Mouse (Mus musculus) brain, embryonic 14.5 days (tissue): ENCODE results near the gene Zdhhc22. TPM values are rescaled to one million over a fixed set of nuclear protein-coding genes. Genes with fewer than 3 reads are reported as not detected.

ENCODE experiments used
- DNase-seq: peaks from one replicate; pipeline ENCODE4 v3.0.0-alpha.2; 2011; ENCODE audit warnings: low read depth
- CTCF ChIP-seq: fragments of 200-500 bp; IDR thresholded peaks from 2 replicates; pipeline ENCODE4 v1.5.1; 2012; ENCODE audit warnings: inconsistent platforms, mild to moderate bottlenecking, moderate library complexity, borderline replicate concordance; ENCODE audit not compliant: insufficient read depth, insufficient read length; ENCODE audit errors: extremely low read depth
- POLR2A ChIP-seq: fragments of 200-500 bp; IDR thresholded peaks from 2 replicates; pipeline ENCODE4 v1.6.1; 2012; ENCODE audit warnings: mild to moderate bottlenecking, inconsistent platforms, borderline replicate concordance; ENCODE audit not compliant: poor library complexity, insufficient read depth, insufficient read length, severe bottlenecking; ENCODE audit errors: extremely low read depth
- polyA plus RNA-seq: library from polyadenylated mRNA; depleted of rRNA; stranded (reverse); fragments of >200 nt; gene quantifications from 2 replicates; pipeline ENCODE4 v1.2.3, GENCODE M21; 2012; rRNA removed

The Zdhhc22 gene
- polyA plus RNA-seq, 1 experiment = 15.5 TPM

GRCm38 (mm10) chr12:86941734-86942486, 48.3 kb downstream of the Zdhhc22 start:
- peak; percentile 97 for DNase-seq
- TF ChIP-seq POLR2A (no peak), CTCF (no peak)

DNA sequence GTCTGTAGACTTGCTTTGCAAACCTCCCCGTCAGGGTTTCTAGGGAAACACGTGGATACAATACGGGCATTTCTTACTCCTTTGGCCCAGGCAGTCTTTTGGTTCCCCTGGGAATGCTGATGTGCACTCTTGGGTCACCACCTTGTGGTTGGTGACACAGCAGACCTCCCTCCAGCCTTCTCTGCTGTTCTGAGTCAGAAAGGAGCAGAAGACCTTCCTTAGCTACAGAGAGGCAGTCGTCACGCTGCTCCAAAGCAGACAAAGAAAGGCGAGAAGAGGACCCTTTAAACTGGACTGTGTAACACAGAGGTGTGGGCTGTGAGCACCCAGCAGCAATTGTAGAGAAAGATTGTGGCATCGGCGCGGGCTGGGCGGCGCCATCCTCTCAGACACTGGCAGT, 49.1 kb downstream of the Zdhhc22 start:
- TF ChIP-seq CTCF = no peak
- TF ChIP-seq POLR2A = no peak
- peak; percentile 85 for DNase-seq

DNA sequence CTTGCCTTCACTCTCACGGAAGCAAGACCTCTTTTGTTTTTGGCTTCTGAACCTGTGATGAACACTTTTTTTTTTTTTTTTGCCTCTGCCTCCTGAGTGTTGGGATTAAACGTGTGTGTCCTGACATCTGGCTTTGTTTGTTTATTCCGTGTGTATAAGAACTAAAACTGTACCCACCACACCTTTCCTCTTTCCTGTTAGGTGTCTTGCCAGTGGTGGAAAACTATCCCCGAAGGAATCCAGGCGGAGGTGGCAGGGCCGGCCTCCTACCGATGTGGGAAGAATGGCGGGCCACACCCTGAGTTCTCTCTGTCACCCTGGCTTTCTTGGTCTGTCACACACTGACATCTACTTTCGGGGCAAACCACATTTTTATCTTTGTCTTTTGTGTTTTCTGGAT, 51.7 kb downstream of the Zdhhc22 start:
- TF ChIP-seq CTCF (no peak), POLR2A (no peak)
- no peak for DNase-seq

DNA sequence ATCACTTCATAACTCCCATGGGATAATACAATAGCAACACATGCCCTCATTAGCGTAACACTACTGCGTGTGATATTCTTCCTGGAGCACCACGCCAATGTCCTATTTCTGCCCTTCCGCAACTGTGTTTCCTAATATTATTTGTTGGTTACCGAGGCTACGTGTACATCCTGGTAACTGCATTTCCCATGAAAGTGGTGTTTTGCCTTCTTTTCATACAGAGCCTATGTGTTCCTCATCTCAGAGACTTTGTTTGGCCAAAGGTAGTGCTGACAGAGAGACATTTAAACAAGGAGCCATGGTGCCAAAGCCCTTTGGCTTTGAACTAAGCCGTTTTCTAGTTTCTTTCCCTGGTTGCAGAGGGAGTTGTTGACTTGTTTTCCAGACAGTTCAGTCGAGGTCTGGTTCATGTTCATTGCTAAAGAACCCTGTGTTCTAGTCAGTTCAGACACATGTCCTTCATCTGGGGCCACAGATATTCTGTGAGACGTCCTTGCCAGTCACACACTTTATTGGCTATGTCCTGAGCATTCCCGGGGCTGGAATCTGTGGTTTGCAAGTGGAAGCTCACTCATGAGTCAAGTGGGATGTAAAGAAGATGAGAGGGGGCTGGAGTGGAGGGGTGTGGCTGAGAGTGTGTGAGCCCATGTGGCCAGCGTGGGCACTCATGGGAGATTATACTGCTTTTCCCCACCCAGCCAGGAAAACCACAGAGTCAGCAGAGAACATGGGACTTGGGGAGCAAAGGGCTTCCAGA, 53.5 kb downstream of the Zdhhc22 start:
- DNase-seq = no peak
- TF ChIP-seq POLR2A (no peak), CTCF (no peak)

GRCm38 (mm10) chr12:86935692-86936282, 54.4 kb downstream of the Zdhhc22 start:
- TF ChIP-seq CTCF (no peak), POLR2A (no peak)

GRCm38 (mm10) chr12:86934748-86935147, 55.5 kb downstream of the Zdhhc22 start:
- DNase-seq = no peak
- TF ChIP-seq CTCF (no peak), POLR2A (no peak)

More at GRCm38 (mm10) chr12:86935692-86936282, 54.4 kb downstream of the Zdhhc22 start:
- DNase-seq = no peak

DNA sequence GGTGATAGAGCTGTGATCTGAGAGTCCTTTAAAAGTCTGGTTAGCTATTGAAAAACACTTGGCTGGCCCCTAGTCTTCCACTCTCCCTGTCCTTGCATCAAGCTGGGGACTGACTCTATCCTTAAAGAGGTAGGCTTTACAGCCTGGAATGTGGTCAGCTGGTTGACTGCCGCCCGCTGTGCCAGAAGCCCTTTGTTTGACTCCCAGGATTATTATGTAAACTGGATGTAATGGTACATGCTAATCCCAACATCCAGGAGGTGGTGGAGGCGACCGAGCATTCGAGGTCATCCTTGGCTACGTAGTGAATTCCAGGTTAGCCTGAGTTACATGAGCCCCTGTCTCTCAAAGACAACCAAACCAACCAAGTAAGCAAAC, 57.7 kb downstream of the Zdhhc22 start:
- no peak for DNase-seq
- no peak for TF ChIP-seq POLR2A
- no peak for TF ChIP-seq CTCF

DNA sequence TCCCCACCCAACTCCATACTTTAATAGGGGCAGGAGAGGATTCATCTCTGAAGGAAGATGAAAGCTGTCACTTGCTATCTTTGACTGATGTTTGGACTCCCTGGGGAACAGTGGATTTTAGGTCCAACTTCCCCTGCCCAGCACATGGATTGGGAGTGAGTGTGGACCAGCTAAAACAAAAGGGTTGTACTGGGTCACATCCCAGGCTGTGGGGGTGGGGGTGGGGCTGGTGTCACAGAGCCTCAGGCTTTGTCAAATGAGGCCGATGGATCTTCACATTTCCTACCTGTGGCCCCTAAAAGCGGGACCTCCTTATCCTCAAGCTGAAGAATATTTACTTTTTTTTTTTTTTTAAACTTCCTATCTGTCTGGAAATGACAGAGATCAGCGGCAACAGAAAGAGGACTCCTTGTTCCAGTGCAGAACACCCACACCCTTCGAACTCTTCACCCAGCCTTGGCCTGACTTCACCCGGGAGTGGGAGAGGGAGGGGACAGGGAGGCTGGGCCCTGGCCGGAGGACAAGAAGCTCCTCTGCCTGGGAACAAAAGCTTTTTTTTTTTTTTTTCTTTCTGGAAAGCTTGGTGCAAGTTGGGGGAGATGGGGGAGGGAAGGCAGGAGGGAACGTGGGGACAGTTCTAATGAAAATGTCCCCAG, 58.2 kb downstream of the Zdhhc22 start:
- DNase-seq = peak; percentile 36
- TF ChIP-seq CTCF = no peak
- TF ChIP-seq POLR2A = no peak

GRCm38 (mm10) chr12:86930934-86931729, 59.1 kb downstream of the Zdhhc22 start:
- TF ChIP-seq POLR2A (no peak), CTCF (no peak)
- no peak for DNase-seq

Other genes starting within 250 kb of the Zdhhc22 start
- gene Irf2bpl, start 105.6 kb downstream of the Zdhhc22 start, polyA plus RNA-seq = 77.9 and 97.5 TPM in 2 replicates
- gene Cipc, start 43.4 kb downstream of the Zdhhc22 start, polyA plus RNA-seq = 67.3 and 70.7 TPM in 2 replicates
- 18.1 and 19.6 TPM in 2 replicates for gene Tmem63c, start 30.9 kb upstream of the Zdhhc22 start, polyA plus RNA-seq
- 1.9 and 2.5 TPM in 2 replicates for gene Ngb, start 112.1 kb upstream of the Zdhhc22 start, polyA plus RNA-seq
- gene Gstz1, start 156.7 kb upstream of the Zdhhc22 start, polyA plus RNA-seq = 57.3 and 58.2 TPM in 2 replicates
- 19.2 and 19.3 TPM in 2 replicates for gene Pomt2, start 157.5 kb upstream of the Zdhhc22 start, polyA plus RNA-seq
- 0.83 and 1.5 TPM in 2 replicates for gene Samd15, start 209.3 kb upstream of the Zdhhc22 start, polyA plus RNA-seq
- gene Tmed8, start 210.0 kb upstream of the Zdhhc22 start, polyA plus RNA-seq = 11.7 and 13.9 TPM in 2 replicates
- 3.1 and 4.4 TPM in 2 replicates for gene Noxred1, start 248.3 kb upstream of the Zdhhc22 start, polyA plus RNA-seq